Mouse (Mus musculus): ENCODE results near the gene Plod1. TPM values are rescaled to one million over a fixed set of nuclear protein-coding genes. Genes with fewer than 3 reads are reported as not detected.

Gene Plod1
- 19.6 and 37.3 TPM in 2 replicates for polyA plus RNA-seq (2012; rRNA removed)

DNA sequence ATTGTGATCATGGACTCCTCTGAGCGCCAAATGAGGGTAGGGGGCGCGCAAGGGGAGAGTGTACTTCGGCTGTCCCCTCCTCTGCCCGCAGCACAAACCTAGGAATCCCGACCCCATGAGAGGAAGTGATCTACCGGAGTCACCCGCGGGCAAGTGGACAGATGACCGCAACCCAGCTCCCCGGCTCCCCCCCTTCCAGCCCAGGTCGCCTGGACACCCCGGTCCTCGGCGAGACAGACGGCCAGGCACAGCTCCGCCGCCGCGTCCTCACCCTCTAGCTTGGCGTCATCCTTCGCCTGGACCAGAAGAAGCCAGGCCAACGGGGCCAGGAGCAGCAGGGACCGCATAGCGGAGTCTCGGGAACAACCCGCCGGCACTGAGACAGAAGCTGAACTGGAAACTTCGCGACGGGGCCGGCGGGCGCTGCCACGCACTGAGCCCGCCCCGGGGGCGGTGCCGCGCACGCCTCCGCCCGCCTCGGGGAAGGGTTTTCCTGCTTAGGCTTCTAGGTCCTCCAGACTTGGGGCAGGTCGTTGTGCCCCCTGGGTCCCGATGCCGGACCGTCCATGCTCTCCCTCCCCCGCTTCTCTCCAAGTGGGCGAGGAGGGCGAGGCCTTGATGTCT lies at the start of gene Plod1:
Plod1 (minus strand) TSS at position 437 of the 624 bp plus-strand sequence.

DNA sequence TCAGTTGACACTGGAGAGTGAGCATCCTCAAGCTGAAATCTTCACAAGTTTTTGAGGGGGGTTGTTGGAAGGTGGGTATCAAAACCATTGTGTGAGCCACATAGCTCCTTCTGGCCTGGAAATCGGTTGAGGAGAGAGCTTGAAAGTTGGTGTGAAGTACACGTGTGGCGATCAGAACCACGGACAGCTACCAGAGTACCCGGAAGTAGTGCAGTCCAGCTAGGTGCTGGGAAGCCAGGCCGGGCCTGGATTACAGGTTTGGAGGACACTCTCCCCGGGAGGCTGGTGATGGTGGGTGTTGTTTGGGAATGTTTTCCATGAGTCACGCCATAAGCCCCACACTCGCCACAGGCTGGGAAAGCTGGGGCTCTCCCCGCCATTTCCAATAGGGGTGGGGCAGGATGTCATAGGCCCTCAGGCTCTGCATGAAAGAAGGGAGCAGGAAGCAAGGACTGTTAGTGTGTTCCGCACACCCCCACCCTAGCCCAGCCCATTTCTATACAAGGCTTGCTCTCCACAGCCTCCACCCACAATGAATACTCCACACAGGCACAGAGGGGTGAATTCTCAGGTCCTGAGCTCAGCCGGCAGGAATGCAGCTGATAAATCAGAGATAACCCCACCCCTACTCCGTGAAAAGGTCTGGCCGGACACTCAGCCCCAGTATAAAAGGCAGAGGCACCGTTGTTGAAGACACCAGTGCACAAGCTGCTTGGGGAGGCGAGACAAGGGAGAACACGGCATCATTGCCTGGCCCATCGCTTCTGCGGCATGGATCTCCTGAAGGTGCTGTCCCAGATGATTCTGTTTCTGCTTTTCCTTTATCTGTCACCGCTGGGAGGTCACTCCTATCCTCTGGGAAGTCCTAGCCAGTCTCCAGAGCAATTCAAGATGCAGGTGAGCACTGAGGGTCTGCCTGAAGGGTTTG lies 48.9 kb upstream of the Plod1 start, which contains the start of gene Nppb:
Nppb (plus strand) TSS at position 584 of the 928 bp plus-strand sequence.

DNA sequence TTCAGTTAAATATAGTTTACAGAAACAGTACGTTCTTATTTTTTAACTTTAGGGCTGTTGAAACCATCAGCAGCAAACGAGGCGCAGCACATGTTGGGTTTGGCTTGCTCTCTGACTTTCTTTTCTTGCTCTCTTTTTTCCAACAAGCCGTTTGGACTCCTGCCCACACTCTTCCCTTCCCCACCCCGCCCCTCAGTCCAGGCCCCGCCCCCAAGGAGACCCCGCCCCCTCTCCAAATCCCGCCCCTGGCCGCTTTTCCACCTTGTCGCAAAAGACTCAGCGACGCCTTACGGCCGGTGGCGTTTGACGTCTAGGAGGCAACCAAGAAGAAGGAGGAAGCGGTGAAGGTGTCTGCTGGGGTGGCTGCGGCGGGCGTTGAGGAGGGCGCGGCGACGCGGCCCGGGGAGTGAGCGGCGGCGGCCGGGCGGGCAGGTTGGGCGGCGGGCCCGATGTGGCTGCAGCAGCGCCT lies 4.0 kb upstream of the Plod1 start, which contains the start of gene 2510039O18Rik:
2510039O18Rik (plus strand) TSS at position 320 of the 469 bp plus-strand sequence.

DNA sequence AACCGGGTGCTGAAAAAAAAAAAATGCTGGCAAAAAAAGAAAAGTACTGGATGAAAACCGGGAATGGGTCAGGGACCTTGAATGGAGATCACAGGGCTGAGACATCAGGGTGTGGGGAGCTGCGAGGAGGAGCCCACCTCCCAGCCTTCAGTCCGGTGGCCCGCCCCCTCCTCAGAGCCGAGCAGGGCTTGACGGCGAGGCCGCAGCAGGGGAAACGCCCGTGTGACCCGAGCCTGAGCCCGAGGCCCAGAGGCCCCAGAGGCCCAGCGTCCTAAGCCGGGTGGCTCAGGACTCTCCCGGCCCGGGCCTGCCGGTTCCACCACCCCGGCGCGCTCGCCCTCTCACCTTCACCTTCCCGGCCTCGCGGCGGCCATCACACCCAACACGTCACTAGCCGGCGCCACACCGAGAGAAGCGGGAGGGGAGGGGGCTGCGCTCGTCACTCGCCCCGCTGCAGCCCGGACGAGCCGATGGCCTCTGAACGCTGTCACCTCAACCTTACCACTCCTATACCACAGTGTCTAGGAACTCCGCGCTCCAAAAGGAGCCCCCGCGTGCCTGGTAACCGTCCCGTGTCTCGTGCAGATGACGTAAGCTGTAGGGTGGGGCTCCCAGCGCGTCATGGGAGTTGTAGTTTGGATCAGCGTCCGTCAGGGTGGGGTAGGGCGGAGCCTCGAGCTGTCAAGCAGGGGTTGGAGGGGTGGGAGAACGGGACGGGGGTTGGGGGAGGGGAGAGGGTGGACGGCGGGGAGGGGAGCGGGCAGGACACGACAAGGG lies 32.1 kb downstream of the Plod1 start, which contains the start of gene Mfn2:
Mfn2 (minus strand) TSS at position 392 of the 777 bp plus-strand sequence.

DNA sequence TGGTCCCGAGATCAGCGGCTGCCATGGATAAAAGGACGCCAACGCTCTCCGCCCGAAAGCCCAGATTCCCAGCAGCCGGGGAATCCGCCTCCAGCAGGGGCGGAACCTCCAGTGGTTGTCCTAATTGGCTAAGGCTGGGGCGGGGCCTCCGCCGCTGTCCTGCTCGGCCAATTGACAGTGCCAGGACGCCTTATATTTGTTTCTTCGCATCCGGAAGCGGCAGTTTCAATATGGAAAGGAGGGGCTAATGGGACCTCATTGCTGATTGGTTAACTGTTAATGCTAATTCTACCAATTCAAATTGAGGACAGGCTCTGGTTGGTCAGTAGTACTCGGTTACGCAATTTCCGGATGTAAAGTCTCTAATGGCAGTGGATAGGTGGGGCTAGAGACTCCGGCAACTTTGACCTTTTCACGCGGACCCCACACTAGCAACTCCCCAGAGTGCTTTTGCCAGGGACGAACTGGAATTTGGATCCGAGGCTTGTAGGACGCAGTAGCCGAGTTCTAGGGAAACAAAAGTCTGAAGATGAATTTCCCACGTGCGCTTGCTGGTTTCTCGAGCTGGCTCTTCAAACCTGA lies 68.0 kb downstream of the Plod1 start, which contains the start of the genes Miip and Fv1:
Miip (minus strand) TSS at position 367 of the 582 bp plus-strand sequence.
Fv1 (plus strand) TSS at position 530 of the 582 bp plus-strand sequence.

Other genes starting within 250 kb of the Plod1 start
- gene Zfp534, start 234.2 kb downstream of the Plod1 start, polyA plus RNA-seq (2012; rRNA removed) = not detected in 2 replicates
- 3.5 and 3.6 TPM in 2 replicates for gene Zfp984, start 127.0 kb downstream of the Plod1 start, polyA plus RNA-seq (2012; rRNA removed)
- gene Zfp933, start 88.4 kb downstream of the Plod1 start, polyA plus RNA-seq (2012; rRNA removed) = 7.0 and 8.1 TPM in 2 replicates
- 108 and 125 TPM in 2 replicates for gene Miip, start 68.0 kb downstream of the Plod1 start, polyA plus RNA-seq (2012; rRNA removed)
- gene Fv1, start 67.8 kb downstream of the Plod1 start, polyA plus RNA-seq (2012; rRNA removed) = 10.0 and 11.1 TPM in 2 replicates
- gene Mfn2, start 32.1 kb downstream of the Plod1 start, polyA plus RNA-seq (2012; rRNA removed) = 58.3 and 58.5 TPM in 2 replicates
- 49.3 and 49.4 TPM in 2 replicates for gene 2510039O18Rik, start 4.1 kb upstream of the Plod1 start, polyA plus RNA-seq (2012; rRNA removed)
- 0.26 TPM in 1 of 2 replicates, not detected in the other for gene Nppb, start 49.0 kb upstream of the Plod1 start, polyA plus RNA-seq (2012; rRNA removed)
- gene Nppa, start 64.0 kb upstream of the Plod1 start, polyA plus RNA-seq (2012; rRNA removed) = 0.65 and 1.1 TPM in 2 replicates
- gene Clcn6, start 102.1 kb upstream of the Plod1 start, polyA plus RNA-seq (2012; rRNA removed) = 51.6 and 54.5 TPM in 2 replicates
- 37.8 and 38.4 TPM in 2 replicates for gene Mthfr, start 102.3 kb upstream of the Plod1 start, polyA plus RNA-seq (2012; rRNA removed)
- 5.5 and 6.7 TPM in 2 replicates for gene Agtrap, start 151.3 kb upstream of the Plod1 start, polyA plus RNA-seq (2012; rRNA removed)
- 116 and 129 TPM in 2 replicates for gene Mad2l2, start 193.6 kb upstream of the Plod1 start, polyA plus RNA-seq (2012; rRNA removed)
- 48.5 and 59.7 TPM in 2 replicates for gene Draxin, start 193.9 kb upstream of the Plod1 start, polyA plus RNA-seq (2012; rRNA removed)
- 18.0 and 20.3 TPM in 2 replicates for gene Fbxo6, start 215.4 kb upstream of the Plod1 start, polyA plus RNA-seq (2012; rRNA removed)
- 112 and 121 TPM in 2 replicates for gene Fbxo44, start 223.7 kb upstream of the Plod1 start, polyA plus RNA-seq (2012; rRNA removed)
- 4.2 and 8.8 TPM in 2 replicates for gene Fbxo2, start 223.9 kb upstream of the Plod1 start, polyA plus RNA-seq (2012; rRNA removed)